Mouse (Mus musculus) thymus, postnatal 14 days (tissue): ENCODE measurements at regions not wholly inside any gene's neighbourhood (a gene's known extent, or its start where the extent isn't known, plus 50 kb on each side); places are given as distances from the start of the nearest gene placed in this dataset.

Experiments
- DNase-seq: peaks from one replicate; pipeline ENCODE4 v3.0.0; 2021

- no peak for DNase-seq
Measured at GRCm38 (mm10) chr15:97188545-97188944, 58.4 kb upstream of the Pced1b start.

- DNase-seq: no peak
Measured at GRCm38 (mm10) chr15:97187831-97188230, 59.1 kb upstream of the Pced1b start.

- DNase-seq: no peak
Measured at GRCm38 (mm10) chr15:97186034-97186433, 60.9 kb upstream of the Pced1b start.

- DNase-seq: no peak
Measured at GRCm38 (mm10) chr15:97182617-97183038, 64.3 kb upstream of the Pced1b start.

- no peak for DNase-seq
Measured at GRCm38 (mm10) chr15:97180970-97181669, 65.8 kb upstream of the Pced1b start.

- no peak for DNase-seq
Measured at GRCm38 (mm10) chr15:97178286-97178685, 68.6 kb upstream of the Pced1b start.

- no peak for DNase-seq
Measured at GRCm38 (mm10) chr15:97177806-97178205, 69.1 kb upstream of the Pced1b start.

- DNase-seq: no peak
Measured at GRCm38 (mm10) chr15:97174989-97175388, 71.9 kb upstream of the Pced1b start.

GRCm38 (mm10) chr15:97173233-97173632 is 73.7 kb upstream of the Pced1b start:
- no peak for DNase-seq

- no peak for DNase-seq
Measured at GRCm38 (mm10) chr15:97170074-97170473, 76.8 kb upstream of the Pced1b start.

GRCm38 (mm10) chr15:97169381-97169780 is 77.5 kb upstream of the Pced1b start:
- no peak for DNase-seq

GRCm38 (mm10) chr15:97167116-97167515 is 79.8 kb upstream of the Pced1b start:
- no peak for DNase-seq

GRCm38 (mm10) chr15:97164616-97165015 is 82.3 kb upstream of the Pced1b start:
- DNase-seq: no peak

- no peak for DNase-seq
Measured at GRCm38 (mm10) chr15:97163971-97164370, 82.9 kb upstream of the Pced1b start.

- DNase-seq: no peak
Measured at GRCm38 (mm10) chr15:97163090-97163489, 83.8 kb upstream of the Pced1b start.

GRCm38 (mm10) chr15:97162305-97162704 is 84.6 kb upstream of the Pced1b start:
- DNase-seq: no peak

GRCm38 (mm10) chr15:97161530-97161929 is 85.4 kb upstream of the Pced1b start:
- DNase-seq: no peak

- no peak for DNase-seq
Measured at GRCm38 (mm10) chr15:97152354-97152753, 94.6 kb upstream of the Pced1b start.

GRCm38 (mm10) chr15:97151793-97152192 is 95.1 kb upstream of the Pced1b start:
- DNase-seq: no peak

- no peak for DNase-seq
Measured at GRCm38 (mm10) chr15:97150983-97151735, 95.4 kb upstream of the Slc38a4 start.

GRCm38 (mm10) chr15:97141958-97142357 is 86.2 kb upstream of the Slc38a4 start:
- DNase-seq: no peak

GRCm38 (mm10) chr15:97138265-97138664 is 82.5 kb upstream of the Slc38a4 start:
- DNase-seq: no peak

- DNase-seq: peak; percentile 40
Measured at GRCm38 (mm10) chr15:97135291-97135690, 79.5 kb upstream of the Slc38a4 start.

- DNase-seq: no peak
Measured at GRCm38 (mm10) chr15:97127771-97128170, 72.0 kb upstream of the Slc38a4 start.
